Mouse (Mus musculus) layer of hippocampus, adult 8-10 months (tissue): ENCODE measurements around the gene Iars2. TPM values are rescaled to one million over a fixed set of nuclear protein-coding genes. Genes with fewer than 3 reads are reported as not detected.

ENCODE experiments used
- microRNA-seq, 2 experiments: library from miRNA; unstranded; fragments of <30 nt; microRNA quantifications; one replicate each; pipeline ENCODE4 v1.2.0; 2022
- total RNA-seq, 4 experiments: library from RNA; stranded (reverse); gene quantifications; 2 replicates each; pipeline ENCODE4 v1.2.4; 2022

Iars2 gene
- total RNA-seq, 4 experiments from 2014 or later, result 34.1 to 35.7 (median 35.0) TPM

Small RNA genes lying within 50 kb of the gene (microRNA-seq; reads per million reads assigned to microRNA genes)
- gene Mir194-1 (0 to 0.32 reads per million in 2 experiments), gene Mir215 (0 reads per million in 2 experiments), gene Mir664 (208 to 227 reads per million in 2 experiments)

Other genes with a start within 250 kb of the Iars2 start
- gene Rab3gap2, start 125.3 kb downstream of the Iars2 start, total RNA-seq, result 10 to 100 TPM; 66.8 to 72.4 (median 70.3) TPM
- 10 to 100 TPM; 65.4 to 75.8 (median 72.2) TPM for gene Bpnt1, start 2.8 kb upstream of the Iars2 start, total RNA-seq
- 10 to 100 TPM; 66.7 to 76.4 (median 71.5) TPM for gene Eprs, start 33.6 kb upstream of the Iars2 start, total RNA-seq
- 1 to 10 TPM; 6.8 to 9.3 (median 9.0) TPM for gene Slc30a10, start 125.5 kb upstream of the Iars2 start, total RNA-seq